Mouse (Mus musculus) cerebellum, postnatal 4 days (tissue): ENCODE data around the gene Abca1.

ENCODE experiments used
- DNase-seq, 2 experiments: peaks; one replicate each; pipeline ENCODE4 v3.0.0; 2022; ENCODE audit warnings: low spot score in 2 of 2, mixed read lengths in 1 of 2

The Abca1 gene

DNA sequence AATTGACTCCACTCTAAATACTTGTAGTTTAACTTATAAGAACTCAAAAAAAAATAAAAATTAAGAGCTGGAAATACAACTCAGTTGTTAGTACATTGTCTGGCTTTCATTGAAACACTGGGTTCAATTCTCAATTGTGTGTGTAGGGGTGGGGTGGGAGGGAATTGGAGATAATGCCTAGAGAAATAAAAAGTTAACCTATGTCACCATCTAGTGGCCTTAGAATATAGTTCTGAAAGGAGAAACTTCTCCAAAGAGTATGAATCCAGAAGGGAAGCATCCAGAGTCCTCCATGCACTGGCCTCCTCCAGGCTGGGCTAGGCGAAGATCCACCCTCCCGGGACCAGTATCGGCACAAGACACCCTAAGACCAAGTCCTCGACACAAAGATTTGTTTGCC, 150.5 kb downstream of the Abca1 start:
- DNase-seq = no peak

- DNase-seq = no peak
These were observed 159.5 kb downstream of the Abca1 start for GRCm38 (mm10) chr4:53000154-53000553.

DNA sequence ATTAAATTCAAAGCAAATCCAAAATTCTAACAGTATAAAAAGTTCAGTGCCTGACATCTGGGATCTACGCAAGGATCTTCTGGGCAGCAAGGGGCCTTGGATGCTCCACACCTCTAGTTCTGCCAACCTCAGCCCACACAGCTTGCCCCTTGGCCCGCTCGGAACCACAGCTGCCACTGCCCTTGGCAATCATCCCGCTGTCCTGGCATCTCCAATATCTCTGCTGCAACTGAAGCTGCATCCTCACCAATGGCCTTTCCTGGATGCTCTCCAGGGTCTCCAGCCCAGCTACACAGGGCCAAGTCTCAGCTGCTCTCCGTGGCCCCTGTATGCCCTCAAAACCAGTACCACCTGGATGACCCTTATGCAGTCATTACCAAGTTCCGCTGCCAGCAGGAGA, 160.2 kb downstream of the Abca1 start:
- peak; percentile 32 to 79 for DNase-seq

DNA sequence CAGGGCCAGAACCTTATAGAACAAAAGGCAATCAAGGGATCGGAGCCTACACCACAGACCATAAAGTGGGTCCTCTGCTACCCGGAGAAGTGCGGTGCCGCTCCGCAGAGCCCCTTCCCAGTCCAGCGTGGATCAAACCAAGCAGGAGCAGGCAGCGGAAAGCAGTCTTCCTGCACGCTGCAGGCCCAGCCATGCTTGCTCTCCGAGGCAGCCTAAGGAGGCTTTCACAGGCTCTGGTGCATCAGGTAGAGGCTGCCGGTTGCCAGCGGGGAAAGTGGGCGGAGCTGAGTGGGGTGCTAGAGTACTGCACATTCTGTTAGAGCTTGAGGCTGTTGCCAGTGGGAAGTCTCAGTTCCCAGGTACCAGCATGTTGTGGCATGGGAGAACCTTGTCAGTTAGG, 170.4 kb downstream of the Abca1 start, which contains the start of gene Nipsnap3a:
Gene Nipsnap3a, plus strand, starts transcription at position 25 of the 400 bp plus-strand sequence.
- DNase-seq = no peak

- DNase-seq = peak in 1 of 2 experiments; percentile 11
These were observed 173.4 kb downstream of the Abca1 start for GRCm38 (mm10) chr4:52986266-52986665.

DNA sequence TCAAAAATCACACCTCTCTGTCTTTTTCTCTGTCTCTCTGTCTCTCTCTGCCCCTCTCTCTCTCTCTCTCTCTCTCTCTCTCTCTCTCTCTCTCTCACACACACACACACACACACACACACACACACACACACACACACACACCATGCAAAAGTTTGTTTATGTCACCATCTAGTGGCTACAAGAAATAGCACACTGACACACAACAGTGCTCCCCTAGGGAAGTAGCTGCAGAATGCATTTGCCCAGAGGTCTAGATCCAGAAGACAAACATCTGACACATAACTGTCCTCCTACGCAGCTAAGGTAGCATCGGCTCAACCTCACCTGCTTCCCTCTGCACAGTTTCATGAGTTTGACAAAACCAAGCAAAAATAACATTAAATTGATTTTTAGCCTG, 174.5 kb downstream of the Abca1 start:
- DNase-seq = no peak
